ENCODE assay signal across 8 mouse cellular contexts in the genomic region with DNA sequence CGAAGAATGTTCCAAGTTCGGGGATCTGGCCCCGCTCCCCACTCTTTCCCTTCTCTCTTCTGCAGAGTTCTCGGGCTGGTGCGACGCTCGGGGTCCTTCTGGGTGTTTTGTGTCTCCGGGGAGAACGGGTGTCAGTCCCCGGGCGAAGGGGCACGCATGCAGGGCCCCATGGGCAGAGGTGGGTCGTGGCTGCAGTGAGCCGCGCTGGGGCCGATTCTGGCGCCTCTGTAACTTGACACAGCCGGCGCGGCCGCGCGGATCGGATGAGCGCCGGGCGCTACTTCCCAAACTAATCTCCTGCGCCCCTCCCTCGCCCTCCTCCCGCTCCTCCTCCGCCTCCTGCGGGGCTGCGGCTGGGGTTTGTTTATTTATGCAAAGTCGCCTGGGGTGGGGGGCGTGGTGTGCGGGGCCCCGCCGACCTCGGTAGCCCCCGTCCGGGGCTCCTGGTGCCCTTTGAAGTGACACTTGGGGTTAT. TPM values are rescaled to one million over a fixed set of nuclear protein-coding genes. Genes with fewer than 3 reads are reported as not detected.
DNase-seq lines count a peak whose midpoint lies in the region; ATAC-seq and TF ChIP-seq lines count a peak whose summit lies in the region.

A gene (minus strand): TSS at position 243 of the 475 bp plus-strand sequence.

- 0 out of 2 replicates have a peak, but pooled peaks have one; percentile 30 for ATAC-seq in embryonic facial prominence, embryonic 15.5 days (ENCODE audit: insufficient number of reproducible peaks, low FRiP score, low TSS enrichment, low read depth)
- ATAC-seq in hindbrain, embryonic 15.5 days (ENCODE audit: low FRiP score, low read depth), result no peak
- peak; percentile 29; the same call in 1 of the 2 replicates for ATAC-seq in lung, embryonic 16.5 days (ENCODE audit: low read depth)
- no peak for ATAC-seq in stomach, postnatal 0 days (ENCODE audit: low FRiP score, low TSS enrichment)
- no peak for ATAC-seq in CD4-positive, CD25-positive, alpha-beta regulatory T cell, adult 4 months

- peak within 1 kb of the TSS; percentile 47 for H3K4me3 ChIP-seq in lung, adult 2 months (replicated peaks; ENCODE audit: extremely low read depth, low read depth, low read length)
- H3K4me3 ChIP-seq in embryonic facial prominence, embryonic 15.5 days (replicated peaks), result peak within 1 kb of the TSS; percentile 48
- peak within 1 kb of the TSS; percentile 41 for H3K4me3 ChIP-seq in hindbrain, embryonic 15.5 days
- H3K4me3 ChIP-seq in lung, embryonic 16.5 days (ENCODE audit: low read length), result peak within 1 kb of the TSS; percentile 54
- peak within 1 kb of the TSS; percentile 45 for H3K4me3 ChIP-seq in stomach, postnatal 0 days (ENCODE audit: low read depth, low read length)

- no peak for TF ChIP-seq CTCF in lung, adult 2 months (IDR thresholded peaks at IDR 0.05; ENCODE audit: insufficient read depth, low read length)
- TF ChIP-seq CTCF in stomach, postnatal 0 days (IDR thresholded peaks at IDR 0.05; ENCODE audit: low read depth), result no peak

- WGBS in lung, adult 2 months, result under 1% methylated on average over 41 of the region's 41 CpGs
- WGBS in embryonic facial prominence, embryonic 15.5 days, result 0% methylated on average over 38 of the region's 41 CpGs
- under 1% methylated on average over 41 of the region's 41 CpGs for WGBS in hindbrain, embryonic 15.5 days
- WGBS in lung, embryonic 16.5 days, result under 1% methylated on average over 40 of the region's 41 CpGs
- WGBS in stomach, postnatal 0 days, result 1% methylated on average over 39 of the region's 41 CpGs

- H3K4me1 ChIP-seq in lung, adult 2 months (ENCODE audit: control insufficient read depth, insufficient read depth, low read length), result no peaks in the 10 kb centered on the region
- peaks cover 29% of the 10 kb centered on the region for H3K4me1 ChIP-seq in embryonic facial prominence, embryonic 15.5 days
- H3K4me1 ChIP-seq in hindbrain, embryonic 15.5 days (replicated peaks), result peaks cover 21% of the 10 kb centered on the region
- peaks cover 14% of the 10 kb centered on the region for H3K4me1 ChIP-seq in lung, embryonic 16.5 days (replicated peaks; ENCODE audit: control insufficient read depth, insufficient read depth, low read length)
- 0 out of 2 replicates have a peak, but pooled peaks cover 2% of the 10 kb centered on the region for H3K4me1 ChIP-seq in stomach, postnatal 0 days (replicated peaks; ENCODE audit: control insufficient read depth, insufficient read depth)

- H3K9ac ChIP-seq in embryonic facial prominence, embryonic 15.5 days, result peak within 1 kb of the TSS; percentile 37
- H3K9ac ChIP-seq in hindbrain, embryonic 15.5 days, result peak within 1 kb of the TSS; percentile 35; the same call in 1 of the 2 replicates
- H3K9ac ChIP-seq in lung, embryonic 16.5 days (ENCODE audit: low read length), result peak within 1 kb of the TSS; percentile 58
- peak within 1 kb of the TSS; percentile 43 for H3K9ac ChIP-seq in stomach, postnatal 0 days (ENCODE audit: low read length)

- TF ChIP-seq POLR2A in lung, adult 2 months (IDR thresholded peaks at IDR 0.05; ENCODE audit: borderline replicate concordance, extremely low read depth, low read depth, low read length), result peak; percentile 17; the same call in 1 of the 2 replicates

- H3K9me3 ChIP-seq in embryonic facial prominence, embryonic 15.5 days (replicated peaks), result no peaks in the 10 kb centered on the region
- H3K9me3 ChIP-seq in hindbrain, embryonic 15.5 days, result no peaks in the 10 kb centered on the region
- H3K9me3 ChIP-seq in lung, embryonic 16.5 days (ENCODE audit: control insufficient read depth, low read length), result no peaks in the 10 kb centered on the region
- H3K9me3 ChIP-seq in stomach, postnatal 0 days (ENCODE audit: control insufficient read depth, low read length), result no peaks in the 10 kb centered on the region

- no peak for TF ChIP-seq EP300 in stomach, postnatal 0 days (optimal IDR thresholded peaks at IDR 0.05)

- peaks cover 55% of the 10 kb centered on the region for H3K27me3 ChIP-seq in embryonic facial prominence, embryonic 15.5 days
- peaks cover 69% of the 10 kb centered on the region for H3K27me3 ChIP-seq in hindbrain, embryonic 15.5 days
- peaks cover 30% of the 10 kb centered on the region for H3K27me3 ChIP-seq in lung, embryonic 16.5 days (ENCODE audit: control insufficient read depth, insufficient read depth, low read depth, low read length)
- H3K27me3 ChIP-seq in stomach, postnatal 0 days (ENCODE audit: control insufficient read depth, insufficient read depth, low read length), result peaks cover 12% of the 10 kb centered on the region; the same call in 1 of the 2 replicates

- no peak for DNase-seq in lung, adult 2 months
- DNase-seq in lung, postnatal 25 days (ENCODE audit: low spot score), result no peak
- peak; percentile 26 for DNase-seq in stomach, postnatal 0 days (ENCODE audit: low spot score)
- DNase-seq in ovary, postnatal 10 days (ENCODE audit: low spot score), result no peak

- H3K27ac ChIP-seq in embryonic facial prominence, embryonic 15.5 days (replicated peaks), result 0 out of 2 replicates have a peak within 1 kb of the TSS, but pooled peaks have one; percentile 12
- no peak within 1 kb of the TSS for H3K27ac ChIP-seq in hindbrain, embryonic 15.5 days (replicated peaks)
- H3K27ac ChIP-seq in lung, embryonic 16.5 days (ENCODE audit: low read length), result peak within 1 kb of the TSS; percentile 66
- no peak within 1 kb of the TSS for H3K27ac ChIP-seq in stomach, postnatal 0 days (replicated peaks)

- H3K4me2 ChIP-seq in embryonic facial prominence, embryonic 15.5 days (replicated peaks), result peak within 1 kb of the TSS; percentile 89
- H3K4me2 ChIP-seq in hindbrain, embryonic 15.5 days, result peak within 1 kb of the TSS; percentile 80
- peak within 1 kb of the TSS; percentile 71 for H3K4me2 ChIP-seq in lung, embryonic 16.5 days (ENCODE audit: low read depth, low read length)
- H3K4me2 ChIP-seq in stomach, postnatal 0 days (replicated peaks; ENCODE audit: low read depth), result peak within 1 kb of the TSS; percentile 74

- no peaks in the 10 kb centered on the region for H3K36me3 ChIP-seq in embryonic facial prominence, embryonic 15.5 days
- H3K36me3 ChIP-seq in hindbrain, embryonic 15.5 days, result no peaks in the 10 kb centered on the region
- H3K36me3 ChIP-seq in lung, embryonic 16.5 days (ENCODE audit: control insufficient read depth, insufficient read depth, low read length), result no peaks in the 10 kb centered on the region
- H3K36me3 ChIP-seq in stomach, postnatal 0 days (ENCODE audit: control insufficient read depth, insufficient read depth, low read length), result no peaks in the 10 kb centered on the region

RNA-seq across cellular contexts. Expression of the gene that starts here (rescaled TPM):
- 24.7 and 25.3 TPM in 2 replicates for polyA plus RNA-seq in lung, adult 2 months (2012; rRNA removed)
- polyA plus RNA-seq in embryonic facial prominence, embryonic 15.5 days (2015; fragmentation: Nextera tagmentation; extraction: Ambion mirVana), result 13.1 and 17.2 TPM in 2 replicates
- 2.5 and 3.1 TPM in 2 replicates for polyA plus RNA-seq in hindbrain, embryonic 15.5 days (2015; fragmentation: Nextera tagmentation; extraction: Ambion mirVana)
- polyA plus RNA-seq in lung, embryonic 16.5 days (2015; fragmentation: Nextera tagmentation; extraction: Ambion mirVana), result 25.7 and 26.5 TPM in 2 replicates
- polyA plus RNA-seq in stomach, postnatal 0 days (2015; fragmentation: Nextera tagmentation; extraction: Ambion mirVana), result 2.3 and 3.3 TPM in 2 replicates
- not detected for polyA plus RNA-seq in CD4-positive, CD25-positive, alpha-beta regulatory T cell, adult 4 months (2017; shearing (Covaris generic))

Comparison
In these comparisons a context has a peak if more than half of its experiments do, and no peak if none do; other contexts are left out.
1. ATAC-seq: peak in embryonic facial prominence, embryonic 15.5 days (single experiment) and lung, embryonic 16.5 days (single experiment); none in hindbrain, embryonic 15.5 days (single experiment), stomach, postnatal 0 days (single experiment) and CD4-positive, CD25-positive, alpha-beta regulatory T cell, adult 4 months (single experiment).
2. H3K27ac ChIP-seq: peak in embryonic facial prominence, embryonic 15.5 days (single experiment) and lung, embryonic 16.5 days (single experiment); none in hindbrain, embryonic 15.5 days (single experiment) and stomach, postnatal 0 days (single experiment).
3. Peak in every context shown above with its lines, with median percentiles within 50 percentile points of each other: H3K4me3 ChIP-seq, H3K4me2 ChIP-seq and H3K9ac ChIP-seq.